Mouse (Mus musculus) E14TG2a.4 (cell line): Measurements from ENCODE around the gene Ddx4.

Experiments used
- CTCF ChIP-seq: conservative IDR thresholded peaks from 2 replicates; pipeline ENCODE4 v1.5.1; 2014; ENCODE audit warnings: low read length
- POU5F1 ChIP-seq: IDR thresholded peaks from 2 replicates; pipeline ENCODE4 v1.6.1; 2014; ENCODE audit warnings: low read length, borderline replicate concordance

GRCm38 (mm10) chr13:112635174-112635837 is 17.0 kb downstream of the Ddx4 start:
- TF ChIP-seq CTCF (no peak), POU5F1 (no peak)
